Mouse (Mus musculus): ENCODE results near the gene Gm5965.

DNA sequence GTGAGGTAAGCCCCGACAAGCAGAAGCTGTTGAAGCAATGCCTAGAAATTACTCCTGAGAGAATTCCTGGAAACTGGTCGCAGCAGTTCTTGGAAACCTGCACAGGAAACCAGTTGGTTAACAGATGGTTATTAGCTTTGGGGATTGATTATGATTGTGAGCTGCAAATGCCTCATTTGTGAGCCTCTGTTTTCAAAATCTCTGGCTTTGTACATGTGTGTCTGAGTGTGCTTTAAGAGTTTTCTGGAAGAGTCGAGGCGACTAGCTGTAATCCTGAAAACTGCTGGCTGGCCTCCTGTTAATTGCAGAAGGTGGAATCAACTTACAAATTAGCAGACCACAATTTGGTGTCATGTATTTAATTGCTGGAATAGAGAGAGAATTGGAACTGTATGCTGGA is 29.8 kb upstream of the Gm5965 start:
- no peak for TF ChIP-seq CTCF (IDR thresholded peaks at IDR 0.05; ENCODE audit: low read depth, low read length)
- TF ChIP-seq POLR2A (IDR thresholded peaks at IDR 0.05; ENCODE audit: extremely low read depth, insufficient read depth, low read length), result no peak

Data from liver, adult 2 months (tissue).